Mouse (Mus musculus): ENCODE measurements around the gene Rrp12.
"Not testable (repeated sequence)": the region's sequence is repeated elsewhere in the genome, so short reads cannot be mapped to it uniquely, and the experiment has no call there.

Rrp12 gene

GRCm38 (mm10) chr19:41895460-41896318 is at the start of gene Rrp12:
Gene Rrp12 (minus strand): TSS chr19:41896173.
- DNase-seq, result peak; percentile 90

GRCm38 (mm10) chr19:41943841-41944240 is 47.9 kb upstream of the Rrp12 start:
- no peak for DNase-seq

- no peak for DNase-seq
Measured at GRCm38 (mm10) chr19:41938539-41938938, 42.6 kb upstream of the Rrp12 start.

GRCm38 (mm10) chr19:41935921-41936320 is 39.9 kb upstream of the Rrp12 start:
- no peak for DNase-seq

GRCm38 (mm10) chr19:41934124-41934523 is 38.2 kb upstream of the Rrp12 start:
- no peak for DNase-seq

GRCm38 (mm10) chr19:41933179-41934086 is 37.5 kb upstream of the Rrp12 start, which contains the start of the genes Exosc1 and Zdhhc16:
Gene Exosc1 (minus strand): TSS chr19:41933423.
Gene Zdhhc16 (plus strand): TSS chr19:41933480.
- peak; percentile 99 for DNase-seq

GRCm38 (mm10) chr19:41932686-41933085 is 36.7 kb upstream of the Rrp12 start:
- no peak for DNase-seq

GRCm38 (mm10) chr19:41920412-41921067 is 24.6 kb upstream of the Rrp12 start:
- no peak for DNase-seq

GRCm38 (mm10) chr19:41919471-41919870 is 23.5 kb upstream of the Rrp12 start:
- DNase-seq, result no peak

GRCm38 (mm10) chr19:41916853-41917252 is 20.9 kb upstream of the Rrp12 start:
- DNase-seq, result no peak

GRCm38 (mm10) chr19:41915294-41915693 is 19.3 kb upstream of the Rrp12 start:
- DNase-seq, result no peak

GRCm38 (mm10) chr19:41914592-41914882 is 18.6 kb upstream of the Rrp12 start:
- DNase-seq, result not testable (repeated sequence)

GRCm38 (mm10) chr19:41913774-41914591 is 18.0 kb upstream of the Rrp12 start:
- no peak for DNase-seq

GRCm38 (mm10) chr19:41912121-41913080 is 16.4 kb upstream of the Rrp12 start:
- DNase-seq, result peak; percentile 42

- DNase-seq, result peak; percentile 95
Measured at GRCm38 (mm10) chr19:41911178-41912073, 15.5 kb upstream of the Rrp12 start, which contains the start of gene Pgam1. Gene Pgam1 (plus strand): TSS chr19:41911923.

GRCm38 (mm10) chr19:41910396-41910795 is 14.4 kb upstream of the Rrp12 start:
- DNase-seq, result peak; percentile 60

GRCm38 (mm10) chr19:41908736-41909135 is 12.8 kb upstream of the Rrp12 start:
- peak; percentile 33 for DNase-seq

GRCm38 (mm10) chr19:41907079-41907760 is 11.2 kb upstream of the Rrp12 start:
- DNase-seq, result peak; percentile 66
